Mouse (Mus musculus) liver, embryonic 14.5 days (tissue): ENCODE data around the gene Limd1. TPM values are rescaled to one million over a fixed set of nuclear protein-coding genes. Genes with fewer than 3 reads are reported as not detected.
"Not testable (repeated sequence)": the region's sequence is repeated elsewhere in the genome, so short reads cannot be mapped to it uniquely, and the experiment has no call there.

ENCODE experiments used
- ATAC-seq: fragments of 200-750 bp; cut with Nextera tagmentation; 2 replicates; pipeline ENCODE4 v1.8.0; 2017; ENCODE audit warnings: moderate number of reproducible peaks, mild to moderate bottlenecking, moderate library complexity; ENCODE audit not compliant: insufficient read depth
- DNase-seq, 3 experiments: peaks; one replicate each; pipeline ENCODE4 v3.0.0-alpha.2; 2012 to 2013; ENCODE audit warnings: low read depth in 3 of 3, low spot score in 3 of 3
- H3K27ac ChIP-seq: fragments of 300-500 bp; sonication (generic); 2 replicates; pipeline ENCODE4 v1.5.1; 2014; ENCODE audit warnings: moderate library complexity, mild to moderate bottlenecking, control low read depth, inconsistent platforms
- H3K27me3 ChIP-seq: fragments of 300-500 bp; sonication (generic); 2 replicates; pipeline ENCODE4 v1.6.1; 2014; ENCODE audit warnings: mild to moderate bottlenecking, low read length, moderate library complexity; ENCODE audit not compliant: control insufficient read depth, insufficient read depth
- H3K36me3 ChIP-seq: fragments of 300-500 bp; sonication (generic); replicated peaks from 2 replicates; pipeline ENCODE4 v1.6.1; 2014; ENCODE audit warnings: low read depth; ENCODE audit not compliant: control insufficient read depth, insufficient read depth
- H3K4me1 ChIP-seq, 2 experiments: fragments of 200-500 bp in 1 of 2; fragments of 300-500 bp in 1 of 2; sonication (generic) in 1 of 2; replicated peaks; 2 replicates each; pipeline ENCODE4 v1.6.1; 2012 to 2014; ENCODE audit warnings: antibody characterized with exemption in 1 of 2, inconsistent platforms in 1 of 2, low read length in 1 of 2; ENCODE audit not compliant: control insufficient read depth in 2 of 2, insufficient read depth in 2 of 2
- H3K4me2 ChIP-seq: fragments of 300-500 bp; sonication (generic); 2 replicates; pipeline ENCODE4 v1.6.1; 2014; ENCODE audit warnings: low read depth, mild to moderate bottlenecking, control low read depth, moderate library complexity
- H3K4me3 ChIP-seq, 2 experiments: fragments of 200-500 bp in 1 of 2; fragments of 300-500 bp in 1 of 2; sonication (generic) in 1 of 2; 2 replicates each; pipeline ENCODE4 v1.5.1; 2012 to 2014; ENCODE audit warnings: low read depth in 2 of 2, low read length in 2 of 2, mild to moderate bottlenecking in 2 of 2, control low read depth in 1 of 2, inconsistent platforms in 1 of 2, moderate library complexity in 1 of 2; ENCODE audit not compliant: insufficient read depth in 1 of 2
- H3K9ac ChIP-seq: fragments of 300-500 bp; sonication (generic); replicated peaks from 2 replicates; pipeline ENCODE4 v1.6.1; 2014; ENCODE audit warnings: mild to moderate bottlenecking, control low read depth, moderate library complexity
- H3K9me3 ChIP-seq: fragments of 300-500 bp; sonication (generic); 2 replicates; pipeline ENCODE4 v1.6.1; 2016; ENCODE audit warnings: low read length, mixed read lengths; ENCODE audit not compliant: control insufficient read depth
- CTCF ChIP-seq: IDR thresholded peaks from 2 replicates; pipeline ENCODE4 v1.5.1; 2016; ENCODE audit warnings: antibody characterized with exemption, low read depth, control low read depth
- EP300 ChIP-seq: IDR thresholded peaks from 2 replicates; pipeline ENCODE4 v1.6.1; 2016; ENCODE audit warnings: antibody characterized with exemption, low read depth
- WGBS: fragments of 180-500 bp; shearing (Covaris S2); extraction: QIAGEN DNeasy Blood & Tissue Kit; methylation state at CpG from one replicate; pipeline ENCODE4 v1.1.7; 2014; ENCODE audit not compliant: insufficient replicate concordance; 5-methylcytosine and 5-hydroxymethylcytosine counted together
- polyA plus RNA-seq, 2 experiments: library from polyadenylated mRNA; depleted of rRNA in 1 of 2; stranded (reverse) in 1 of 2; unstranded in 1 of 2; fragments of >200 nt; fragmentation: Nextera tagmentation in 1 of 2; extraction: Ambion mirVana in 1 of 2; gene quantifications; 2 replicates each; pipeline versions ENCODE4 v1.2.1 to v1.2.3; 2012 to 2014

Limd1 gene
- polyA plus RNA-seq, 2 experiments, result 12.7 to 23.2 TPM

DNA sequence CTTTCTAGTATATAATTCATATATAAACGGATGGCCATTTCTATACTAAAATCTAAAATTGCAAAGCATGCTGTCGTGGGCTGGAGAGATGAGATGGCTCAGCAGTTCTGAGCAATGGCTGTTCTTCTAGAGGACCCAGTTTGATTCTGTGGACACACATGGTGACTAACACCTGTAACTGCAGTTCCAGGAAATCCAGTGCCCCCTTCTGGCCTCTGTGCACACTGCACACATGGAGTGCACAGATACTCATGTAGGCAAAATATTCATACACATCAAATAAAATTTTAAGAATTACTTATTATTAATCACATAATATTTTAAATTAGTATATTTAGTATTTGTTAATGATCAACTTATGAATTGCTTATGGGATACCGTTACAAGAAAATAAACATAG is 31.4 kb upstream of the Limd1 start:
- ATAC-seq, H3K4me2 ChIP-seq, H3K27me3 ChIP-seq, H3K9me3 ChIP-seq, H3K4me1 ChIP-seq, DNase-seq, H3K4me3 ChIP-seq, H3K27ac ChIP-seq, H3K9ac ChIP-seq, H3K36me3 ChIP-seq: not testable (repeated sequence)
- 87% methylated on average over 2 of the region's 3 CpGs for WGBS
- peak; percentile 37 for TF ChIP-seq CTCF

DNA sequence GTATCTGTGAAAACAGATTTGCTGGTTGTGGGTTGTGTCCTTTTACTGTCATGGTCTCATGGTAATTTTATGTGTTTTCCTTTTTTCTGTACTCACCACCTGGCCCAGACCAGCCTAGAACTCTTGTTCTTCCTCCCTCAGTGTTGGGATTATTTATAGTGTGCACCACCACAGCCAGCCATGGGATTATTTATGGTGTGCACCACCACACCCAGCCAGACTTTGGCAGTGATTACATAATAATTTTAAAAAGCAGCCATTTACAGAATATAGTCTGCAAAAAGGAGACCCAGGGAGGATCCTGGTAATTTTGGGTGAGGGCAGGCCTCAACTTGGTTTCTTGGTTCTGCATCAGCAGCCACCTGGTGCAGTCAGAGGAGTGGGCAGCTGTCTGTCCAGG is 29.9 kb upstream of the Limd1 start:
- no peak overlapping the region for H3K4me2 ChIP-seq
- H3K27ac ChIP-seq, result no peak overlapping the region
- no peak overlapping the region for H3K4me3 ChIP-seq
- no peak for ATAC-seq
- H3K36me3 ChIP-seq, result no peaks in the 10 kb centered on the region
- H3K9me3 ChIP-seq, result no peaks in the 10 kb centered on the region
- no peaks in the 10 kb centered on the region for H3K4me1 ChIP-seq
- no peaks in the 10 kb centered on the region for H3K27me3 ChIP-seq
- no peak for DNase-seq
- no peak overlapping the region for H3K9ac ChIP-seq
- TF ChIP-seq EP300 (no peak), CTCF (no peak)

DNA sequence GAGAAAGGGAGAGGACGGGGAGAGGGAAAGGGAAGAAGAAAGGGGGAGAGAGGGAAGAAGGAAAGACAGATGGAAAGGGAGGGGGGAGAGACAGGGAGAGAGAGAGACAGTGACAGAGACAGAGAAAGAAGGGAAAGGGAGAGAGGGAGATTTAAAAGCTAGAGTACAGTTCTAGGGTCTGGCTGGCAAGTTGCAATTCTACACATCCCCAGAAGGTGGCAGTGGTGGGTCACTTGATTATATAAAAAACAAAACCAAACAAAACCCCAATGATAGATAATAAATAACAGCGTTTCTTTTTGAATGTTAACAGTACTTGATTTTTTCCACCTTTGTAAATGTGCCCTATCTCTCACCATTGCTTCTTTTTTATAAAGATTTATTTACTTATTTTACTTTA is 28.3 kb upstream of the Limd1 start:
- no peaks in the 10 kb centered on the region for H3K36me3 ChIP-seq
- peak; percentile 78 for TF ChIP-seq CTCF
- TF ChIP-seq EP300, result no peak
- H3K9me3 ChIP-seq, result no peaks in the 10 kb centered on the region
- H3K4me1 ChIP-seq, result no peaks in the 10 kb centered on the region
- H3K9ac ChIP-seq, result no peak overlapping the region
- H3K27me3 ChIP-seq, result no peaks in the 10 kb centered on the region
- DNase-seq, result peak in 1 of 3 experiments; percentile 28
- ATAC-seq, result no peak
- 37% methylated on average over 2 of the region's 2 CpGs for WGBS
- no peak overlapping the region for H3K27ac ChIP-seq
- H3K4me3 ChIP-seq, result no peak overlapping the region
- no peak overlapping the region for H3K4me2 ChIP-seq

DNA sequence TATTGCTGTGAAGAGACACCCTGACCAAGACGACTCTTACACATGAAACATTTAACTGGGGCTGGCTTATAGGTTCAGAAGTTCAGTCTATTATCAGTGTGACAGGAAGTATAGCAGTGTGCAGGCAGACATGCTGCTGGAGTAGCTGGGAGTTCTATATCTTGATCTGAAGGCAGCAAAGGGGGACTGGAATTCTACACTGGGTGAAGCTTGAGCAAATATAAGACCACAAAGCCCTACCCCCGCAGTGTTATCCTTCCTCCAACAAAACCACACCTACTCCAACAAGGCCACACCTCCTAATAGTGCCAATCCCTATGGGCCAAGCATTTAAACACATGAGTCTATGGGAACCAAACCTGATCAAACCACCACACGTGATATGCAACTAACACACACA is 26.7 kb upstream of the Limd1 start:
- H3K9me3 ChIP-seq, result no peaks in the 10 kb centered on the region
- ATAC-seq (no peak), DNase-seq (no peak)
- no peaks in the 10 kb centered on the region for H3K27me3 ChIP-seq
- TF ChIP-seq EP300 (no peak), CTCF (no peak)
- peaks cover 0 to under 1% of the 10 kb centered on the region in 2 experiments; a peak in 1 of 4 replicates for H3K4me1 ChIP-seq
- no peaks in the 10 kb centered on the region for H3K36me3 ChIP-seq
- H3K4me3 ChIP-seq, result no peak overlapping the region
- no peak overlapping the region for H3K27ac ChIP-seq
- 37% methylated on average over 3 of the region's 3 CpGs for WGBS
- H3K4me2 ChIP-seq, result no peak overlapping the region
- no peak overlapping the region for H3K9ac ChIP-seq

DNA sequence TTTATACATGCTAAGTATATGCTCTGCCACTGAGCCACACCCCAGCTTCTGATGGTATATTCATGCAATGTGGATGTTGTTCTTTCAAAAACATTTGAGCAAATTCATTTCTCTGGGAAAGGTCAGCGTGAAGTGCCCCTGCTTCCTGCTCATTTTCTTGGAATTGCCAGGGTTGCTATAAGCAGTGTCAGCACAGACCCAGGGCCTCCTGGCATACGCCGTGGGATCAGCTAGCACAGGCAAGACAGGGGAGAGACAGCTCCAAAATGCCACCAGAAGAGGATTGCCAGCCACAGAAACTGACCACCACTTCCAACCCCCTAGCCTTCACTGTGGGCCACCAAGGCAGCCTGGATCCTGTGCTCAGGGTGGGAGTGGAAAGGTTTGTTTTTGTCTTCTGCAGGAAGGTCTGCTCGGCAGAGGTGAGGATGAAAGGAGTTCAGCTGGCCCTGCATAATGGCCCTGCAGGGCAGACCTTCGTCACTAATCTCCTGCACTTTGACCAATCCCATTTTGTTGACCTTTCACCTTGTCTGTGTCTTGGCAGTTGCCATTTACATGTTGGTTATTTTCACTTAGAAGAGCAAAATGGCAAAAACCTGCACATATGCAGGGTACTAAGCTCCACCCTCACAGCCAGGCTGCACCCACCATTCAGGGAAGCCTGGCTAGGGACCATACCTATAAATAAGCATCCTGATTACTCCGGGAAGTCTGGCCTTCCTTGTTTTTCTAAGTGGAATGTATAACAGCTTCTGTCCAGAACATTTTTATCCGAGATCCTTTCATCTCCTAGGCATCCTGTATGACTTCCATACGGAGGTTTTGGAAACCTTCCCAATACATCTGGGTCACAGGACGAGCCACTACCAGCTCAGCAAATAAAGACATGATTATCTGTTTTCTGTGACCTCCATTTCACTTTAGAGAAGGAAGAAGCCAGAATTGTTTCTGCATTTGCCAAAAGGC is 21.6 kb upstream of the Limd1 start:
- no peak for TF ChIP-seq EP300
- no peak for TF ChIP-seq CTCF
- ATAC-seq (no peak), DNase-seq (no peak)
- Histone ChIP-seq H3K9ac (no peak overlapping the region), H3K9me3 (no peaks in the 10 kb centered on the region), H3K27ac (no peak overlapping the region), H3K36me3 (no peaks in the 10 kb centered on the region), H3K4me2 (no peak overlapping the region), H3K4me3 (no peak overlapping the region), H3K4me1 (peaks cover 0 to 3% of the 10 kb centered on the region in 2 experiments; a peak in 1 of 4 replicates), H3K27me3 (no peaks in the 10 kb centered on the region)
- WGBS, result 75% methylated on average over 9 of the region's 9 CpGs
